Mouse (Mus musculus) frontal cortex, adult (tissue): ENCODE results near the gene Hey2.

Experiments
- ATAC-seq: cut with Nextera tagmentation; 2 replicates; pipeline ENCODE4 v1.9.2; 2017; ENCODE audit warnings: mild to moderate bottlenecking, moderate library complexity, mixed read lengths; ENCODE audit not compliant: low TSS enrichment

The Hey2 gene

DNA sequence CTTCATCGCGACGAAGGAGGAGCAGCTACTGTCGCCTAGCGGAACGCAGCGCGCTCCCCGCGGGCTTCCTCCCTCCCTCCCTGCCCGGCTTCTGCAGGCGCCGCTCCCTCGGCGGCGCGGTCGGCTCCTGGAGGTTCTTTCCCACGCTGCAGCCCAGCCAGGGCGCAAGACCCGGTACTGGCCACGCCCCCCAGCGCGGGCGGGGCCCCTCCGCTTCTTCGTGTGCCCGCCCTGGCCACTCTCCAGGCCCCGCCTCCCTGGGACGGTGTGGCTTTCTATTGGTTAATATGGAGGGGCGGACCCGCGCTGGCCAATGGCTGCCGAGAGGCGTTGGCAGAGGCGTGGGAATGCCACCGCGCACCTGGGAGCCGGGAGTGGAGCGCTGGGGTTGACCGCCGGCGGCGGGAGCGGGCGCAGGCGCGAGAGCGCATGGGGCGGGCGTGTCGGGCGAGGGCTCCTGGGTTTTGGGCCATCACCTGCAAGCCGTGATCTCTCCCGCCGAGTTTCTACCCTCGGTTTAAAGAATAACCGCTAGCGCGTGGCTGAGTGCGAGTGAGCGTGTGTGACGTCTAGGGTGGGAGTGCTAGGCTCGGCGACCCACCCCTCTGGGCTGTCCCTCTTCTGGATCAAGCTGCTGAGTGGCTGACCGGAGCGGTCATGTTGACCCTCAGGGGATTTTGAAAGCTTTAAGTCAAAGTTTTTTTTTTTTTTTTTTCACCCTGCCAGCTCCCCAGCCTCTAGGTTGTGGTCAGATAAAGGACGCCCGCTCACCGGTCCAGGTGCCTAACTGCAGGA lies at the start of gene Hey2:
Gene Hey2 (minus strand): TSS at position 159 of the 795 bp plus-strand sequence.
- peak; percentile 94 for ATAC-seq

DNA sequence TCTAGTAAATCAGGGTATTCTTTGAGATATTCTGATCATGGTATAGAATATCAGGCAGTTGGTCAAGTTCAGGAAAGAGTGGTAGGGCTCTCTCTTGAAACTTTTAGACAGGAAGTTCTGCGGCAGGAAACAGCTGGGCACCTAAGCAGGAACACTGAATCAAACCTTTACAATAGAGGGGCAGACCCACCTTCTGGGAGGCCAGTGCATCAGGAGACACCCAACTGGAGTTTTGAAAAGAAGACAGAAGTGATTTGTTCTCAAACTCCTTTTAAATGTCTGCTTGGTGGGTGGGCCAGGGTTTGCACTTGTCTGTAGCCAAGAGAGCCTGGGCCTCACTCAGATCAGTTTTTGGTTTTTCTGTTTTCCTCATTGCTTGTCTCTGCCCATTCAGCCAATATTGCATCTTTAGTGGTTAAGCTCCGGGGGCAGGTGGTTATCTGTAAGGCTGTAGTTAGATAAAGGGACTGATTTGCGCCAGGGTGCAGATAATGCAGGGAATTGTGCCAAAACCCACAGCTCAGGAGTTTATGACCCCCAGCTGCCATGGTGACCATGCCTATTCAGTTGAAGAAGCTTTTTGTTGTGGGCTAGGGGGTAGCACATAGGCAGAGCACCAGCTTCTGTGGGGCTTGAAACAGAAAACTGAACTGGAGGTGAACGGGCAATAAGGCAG lies 40.6 kb upstream of the Hey2 start:
- no peak for ATAC-seq

DNA sequence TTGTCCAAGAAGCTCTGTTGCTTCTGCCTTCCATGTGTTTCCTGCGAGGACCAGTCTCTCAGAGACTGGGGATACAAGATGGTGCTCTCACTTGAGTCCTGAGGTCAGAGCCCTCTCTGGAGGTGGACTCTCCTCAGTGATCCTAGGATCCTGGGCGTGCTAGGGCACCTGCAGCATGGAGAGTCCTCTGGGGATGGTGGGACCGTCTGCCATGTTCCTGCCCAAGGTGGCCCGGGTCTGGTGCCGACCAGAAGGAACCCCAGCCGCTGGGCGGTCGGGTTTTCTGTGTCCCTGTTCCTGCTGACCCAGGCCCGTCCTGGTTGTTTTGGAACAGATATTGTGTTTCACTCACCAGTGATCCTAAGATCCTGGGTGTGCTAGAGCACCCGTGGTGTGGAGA lies 38.5 kb upstream of the Hey2 start:
- no peak for ATAC-seq

- no peak for ATAC-seq
Observed at GRCm38 (mm10) chr10:30845101-30845825, 2.7 kb upstream of the Hey2 start.

DNA sequence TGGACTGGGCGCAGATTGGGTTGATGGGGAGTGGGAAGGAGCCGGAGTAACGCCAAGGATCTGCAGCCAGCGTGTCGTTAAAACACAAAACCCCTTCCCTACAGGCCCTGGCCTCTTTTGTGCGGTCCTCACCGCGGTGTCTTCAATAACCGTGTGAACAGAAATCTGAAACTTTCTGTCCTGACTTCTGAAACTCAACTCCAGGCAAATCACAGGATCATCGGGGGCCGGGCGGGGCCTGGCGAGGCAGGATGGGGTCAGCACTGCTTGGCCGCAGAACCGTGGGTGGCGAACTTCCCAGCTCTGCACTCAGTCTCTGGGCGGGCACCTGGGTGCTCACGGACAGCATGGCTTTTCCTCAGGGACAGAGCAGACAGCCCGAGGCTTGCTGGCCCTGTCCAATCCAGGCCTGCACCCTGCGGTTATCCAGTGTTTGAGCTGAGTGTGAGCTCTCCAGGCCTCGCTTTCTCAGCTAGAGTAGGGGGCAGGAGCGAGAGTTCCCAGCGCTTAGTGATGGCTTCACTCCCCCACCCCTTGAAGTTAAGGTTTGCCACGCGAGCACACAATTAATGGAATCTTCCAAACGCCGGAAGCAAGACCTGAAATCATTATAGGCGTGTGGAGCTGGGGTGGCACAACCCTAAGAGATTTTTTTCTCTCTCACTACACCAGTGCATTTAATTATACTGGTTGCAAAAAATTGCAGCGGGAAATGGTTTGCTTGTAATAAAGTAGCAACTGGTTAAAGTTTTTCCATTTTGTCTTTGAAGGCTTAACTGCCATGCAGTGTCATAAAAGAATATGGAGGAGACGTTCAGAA lies 1.8 kb upstream of the Hey2 start:
- ATAC-seq = no peak

GRCm38 (mm10) chr10:30843438-30844190 lies 1.0 kb upstream of the Hey2 start:
- ATAC-seq = peak; percentile 31; the same call in 1 of the 2 replicates

- peak; percentile 69 for ATAC-seq
Observed at GRCm38 (mm10) chr10:30842228-30842627, 373 bp downstream of the Hey2 start.

DNA sequence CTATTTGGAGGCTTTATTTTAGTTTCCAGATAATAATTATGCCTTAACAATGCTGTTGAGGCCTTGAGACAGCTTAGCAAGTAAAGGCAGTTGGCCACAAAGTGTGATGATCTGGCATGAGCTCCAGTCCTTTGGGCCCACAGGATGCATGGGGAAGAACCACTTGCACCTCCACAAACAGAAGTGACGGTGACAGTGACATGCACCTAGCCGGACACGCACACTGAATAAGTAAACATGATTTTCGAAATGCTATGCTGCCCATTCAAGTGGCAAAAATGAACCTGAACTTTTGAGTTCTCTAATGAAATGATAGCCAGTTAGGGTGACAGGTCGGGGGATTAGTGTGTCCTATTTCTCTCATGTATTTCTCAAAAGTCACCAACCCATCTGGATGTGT lies 1.8 kb downstream of the Hey2 start:
- no peak for ATAC-seq

GRCm38 (mm10) chr10:30838188-30838587 lies 4.4 kb downstream of the Hey2 start:
- no peak for ATAC-seq

DNA sequence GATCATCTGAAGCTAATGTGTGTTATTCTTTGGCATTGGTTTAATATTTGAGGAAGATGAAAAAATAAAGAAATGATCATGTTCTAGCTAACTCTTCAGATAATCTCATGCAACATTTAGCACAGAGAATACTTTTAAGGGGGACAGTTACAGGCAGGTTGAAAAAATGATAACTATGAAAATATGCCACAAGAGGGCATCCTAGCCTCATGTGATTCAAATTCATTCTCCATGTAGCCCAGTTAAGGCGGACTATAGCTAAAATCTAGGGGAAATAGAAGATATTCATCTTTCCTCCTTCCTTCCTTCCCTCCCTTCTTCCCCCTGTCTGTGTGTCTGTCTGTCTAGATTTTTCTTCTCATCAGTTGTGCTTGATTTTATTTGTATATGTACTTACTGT lies 17.6 kb downstream of the Hey2 start:
- ATAC-seq = peak; percentile 92

GRCm38 (mm10) chr10:30810967-30811293 lies 31.7 kb downstream of the Hey2 start:
- peak; percentile 98 for ATAC-seq

DNA sequence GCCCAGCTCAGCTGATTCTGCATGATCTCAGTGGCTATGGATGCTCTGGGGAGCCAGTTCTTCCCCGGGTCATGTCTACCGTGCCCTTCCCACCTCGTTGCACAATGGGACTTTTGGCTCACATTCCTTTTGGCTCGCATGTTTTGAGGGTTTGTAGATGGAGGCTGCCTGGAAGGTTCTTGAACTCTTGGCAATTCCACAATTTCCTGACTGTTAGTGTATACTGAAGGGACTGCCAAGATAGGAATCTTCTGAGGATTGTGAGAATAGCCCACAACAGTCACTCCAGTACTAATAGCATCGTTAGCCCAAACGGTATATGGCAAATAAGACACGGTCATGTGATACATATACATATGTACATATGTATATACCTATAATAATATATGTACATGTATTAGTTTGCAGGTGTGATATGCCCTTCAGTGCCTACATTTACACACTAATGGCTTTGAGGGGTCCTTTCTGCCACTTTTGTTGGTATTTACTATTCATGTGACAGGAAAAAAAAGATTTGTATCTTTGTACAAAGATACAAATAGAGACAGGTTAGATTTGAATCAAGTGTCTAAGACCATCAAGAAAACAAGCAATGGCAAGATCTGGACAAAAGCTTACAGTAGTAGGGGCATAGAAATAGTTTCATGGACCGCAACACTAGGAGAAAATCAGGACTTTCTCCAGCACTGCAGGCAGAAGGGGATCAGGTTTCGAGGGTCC lies 32.2 kb downstream of the Hey2 start:
- peak; percentile 58 for ATAC-seq

- ATAC-seq = peak; percentile 58
Observed at GRCm38 (mm10) chr10:30803587-30804253, 38.9 kb downstream of the Hey2 start.

DNA sequence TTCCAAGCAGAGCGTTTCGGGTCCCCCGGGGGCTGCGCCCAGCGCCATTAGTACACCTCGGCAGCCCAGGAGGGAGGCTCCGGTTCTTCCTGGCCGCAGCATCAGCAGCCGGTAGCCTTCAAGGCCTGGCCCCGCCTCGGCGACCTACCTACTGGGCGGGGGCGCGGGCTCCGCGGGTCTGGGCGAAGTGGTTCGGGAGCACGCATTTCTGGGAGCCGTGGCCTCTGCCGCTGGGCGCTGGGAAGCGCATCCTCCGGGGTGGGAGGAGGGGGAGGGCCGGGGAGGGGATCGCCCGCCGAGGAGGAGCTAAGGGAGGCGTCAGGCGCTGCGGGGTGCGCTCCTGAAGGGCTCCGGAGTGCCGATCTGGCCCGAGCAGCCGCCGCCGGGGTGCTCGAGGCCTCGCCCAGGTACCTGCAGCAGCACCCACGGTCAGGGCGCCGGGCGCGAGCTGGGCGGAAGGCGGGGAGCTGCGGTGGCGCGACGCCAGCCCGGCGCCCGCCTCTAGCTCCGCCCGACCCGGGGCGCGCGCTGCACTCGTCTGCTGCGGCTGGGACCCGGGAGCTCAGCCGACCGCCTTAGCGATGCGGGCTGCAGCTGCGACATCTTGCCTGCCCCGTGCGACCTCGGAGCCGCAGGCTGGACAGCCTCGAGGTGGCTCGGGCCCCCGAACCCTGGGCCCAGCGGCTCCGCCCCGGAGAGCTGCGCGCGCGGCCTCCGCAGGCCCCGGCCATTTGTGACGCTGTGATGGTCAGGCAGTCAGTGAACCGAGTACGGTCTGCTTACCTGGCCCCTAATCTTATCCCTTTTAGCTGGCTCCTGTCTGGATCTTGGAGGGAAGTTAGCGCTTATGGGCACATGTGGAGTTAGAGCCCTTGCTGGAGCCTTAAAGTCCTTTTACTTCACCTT lies 39.7 kb downstream of the Hey2 start, which contains the start of gene Ncoa7:
Gene Ncoa7 (minus strand): TSS at position 646 of the 906 bp plus-strand sequence.
- ATAC-seq = peak; percentile 71

DNA sequence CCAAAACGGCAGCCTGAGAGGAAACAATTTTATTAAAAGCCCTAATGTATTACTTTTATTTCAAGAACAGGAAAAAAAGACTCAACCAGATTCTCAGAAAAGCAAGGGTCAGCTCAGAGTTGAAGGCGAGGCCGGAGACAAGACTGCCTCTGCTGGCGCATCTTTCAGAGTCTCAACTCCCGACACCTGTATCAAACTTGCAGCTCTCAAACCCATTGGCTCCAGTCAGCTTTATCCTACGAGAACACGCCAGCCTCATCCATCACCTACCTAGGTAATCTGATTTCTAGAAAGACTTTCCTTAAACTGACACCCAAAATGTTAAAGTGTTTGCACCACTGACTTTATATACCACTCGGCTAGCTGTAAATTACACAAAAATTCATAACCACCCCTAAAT lies 40.6 kb downstream of the Hey2 start:
- ATAC-seq = peak; percentile 53

DNA sequence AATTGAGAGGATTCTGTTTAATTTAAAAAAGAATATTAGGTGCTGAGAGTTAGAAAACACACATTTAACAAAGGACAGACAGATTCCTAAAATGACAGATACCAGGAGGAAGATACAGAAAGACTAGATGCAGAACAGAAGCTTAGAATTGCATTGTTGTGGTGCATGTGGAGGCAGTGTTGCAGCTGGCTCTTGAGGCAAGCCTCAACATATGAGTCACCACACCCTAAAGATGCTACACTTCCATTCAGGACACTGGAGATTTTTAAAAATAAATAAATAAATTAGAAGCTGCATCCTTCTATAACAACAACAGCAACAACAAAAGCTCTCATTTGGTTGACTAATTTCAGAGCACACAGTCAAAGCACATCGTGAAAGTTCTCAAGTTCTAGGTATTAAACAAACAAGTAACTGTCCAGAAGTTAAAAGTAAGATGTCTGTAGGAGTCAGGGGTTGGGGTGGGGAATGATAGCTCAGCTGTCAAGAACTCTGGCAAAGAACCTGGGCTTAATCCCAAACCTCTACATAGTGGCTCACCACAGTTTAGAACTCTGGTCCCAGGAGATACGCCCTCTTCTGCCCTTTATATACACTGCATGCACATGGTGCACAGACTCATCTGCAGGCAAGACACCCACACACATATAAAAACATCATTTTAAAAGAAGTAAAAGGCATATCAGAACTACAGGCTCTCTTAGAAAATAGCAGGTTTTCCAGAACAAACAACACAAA lies 42.7 kb downstream of the Hey2 start:
- no peak for ATAC-seq

- no peak for ATAC-seq
Observed at GRCm38 (mm10) chr10:30796469-30797261, 45.9 kb downstream of the Hey2 start.
